Mouse (Mus musculus) spleen, postnatal 14 days (tissue): ENCODE measurements at regions not wholly inside any gene's neighbourhood (a gene's known extent, or its start where the extent isn't known, plus 50 kb on each side); places are given as distances from the start of the nearest gene placed in this dataset.
"Not testable (repeated sequence)": the region's sequence is repeated elsewhere in the genome, so short reads cannot be mapped to it uniquely, and the experiment has no call there.

Experiments used
- DNase-seq, 2 experiments: peaks; one replicate each; pipeline ENCODE4 v3.0.0; 2021 to 2022; ENCODE audit warnings: low spot score in 2 of 2

- DNase-seq = no peak
Observed at GRCm38 (mm10) chr6:143431896-143432450, 265.0 kb downstream of the Etnk1 start.

GRCm38 (mm10) chr6:143437367-143438271 is 270.6 kb downstream of the Etnk1 start:
- no peak for DNase-seq

GRCm38 (mm10) chr6:143438272-143438591 is 271.2 kb downstream of the Etnk1 start:
- DNase-seq = no peak

- DNase-seq = no peak
Observed at GRCm38 (mm10) chr6:143439484-143439883, 272.5 kb downstream of the Etnk1 start.

GRCm38 (mm10) chr6:143440237-143440950 is 273.4 kb downstream of the Etnk1 start:
- DNase-seq = no peak

GRCm38 (mm10) chr6:143442361-143442760 is 275.3 kb downstream of the Etnk1 start:
- DNase-seq = no peak

- DNase-seq = no peak
Observed at GRCm38 (mm10) chr6:143443446-143443845, 276.4 kb downstream of the Etnk1 start.

- DNase-seq = no peak
Observed at GRCm38 (mm10) chr6:143444782-143445181, 277.8 kb downstream of the Etnk1 start.

GRCm38 (mm10) chr6:143445834-143446552 is 279.0 kb downstream of the Etnk1 start:
- no peak for DNase-seq

- no peak for DNase-seq
Observed at GRCm38 (mm10) chr6:143447060-143447459, 280.0 kb downstream of the Etnk1 start.

- no peak for DNase-seq
Observed at GRCm38 (mm10) chr6:143449071-143449470, 282.1 kb downstream of the Etnk1 start.

GRCm38 (mm10) chr6:143451869-143452268 is 284.8 kb downstream of the Etnk1 start:
- DNase-seq = no peak

- DNase-seq = no peak
Observed at GRCm38 (mm10) chr6:143454695-143455218, 287.7 kb downstream of the Etnk1 start.

GRCm38 (mm10) chr6:143464907-143465537 is 298.0 kb downstream of the Etnk1 start:
- DNase-seq = no peak

- not testable (repeated sequence) for DNase-seq
Observed at GRCm38 (mm10) chr6:143472676-143473075, 305.7 kb downstream of the Etnk1 start.

GRCm38 (mm10) chr6:143474396-143474795 is 307.4 kb downstream of the Etnk1 start:
- no peak for DNase-seq

GRCm38 (mm10) chr6:143475296-143475695 is 308.3 kb downstream of the Etnk1 start:
- DNase-seq = no peak

GRCm38 (mm10) chr6:143477396-143477795 is 310.4 kb downstream of the Etnk1 start:
- no peak for DNase-seq

GRCm38 (mm10) chr6:143479239-143479638 is 312.2 kb downstream of the Etnk1 start:
- no peak for DNase-seq

- DNase-seq = no peak
Observed at GRCm38 (mm10) chr6:143479701-143480388, 312.8 kb downstream of the Etnk1 start.

GRCm38 (mm10) chr6:143482272-143482671 is 315.3 kb downstream of the Etnk1 start:
- no peak for DNase-seq
